Mouse (Mus musculus) c-Kit-positive CD71-positive TER-119-negative erythroid progenitor cells, embryonic 14.5 days (primary cell): ENCODE results near the gene Ube2dnl2.

Experiments
- DNase-seq: peaks from one replicate; pipeline ENCODE4 v3.0.0-alpha.2; 2013; ENCODE audit warnings: low read depth

The Ube2dnl2 gene

DNA sequence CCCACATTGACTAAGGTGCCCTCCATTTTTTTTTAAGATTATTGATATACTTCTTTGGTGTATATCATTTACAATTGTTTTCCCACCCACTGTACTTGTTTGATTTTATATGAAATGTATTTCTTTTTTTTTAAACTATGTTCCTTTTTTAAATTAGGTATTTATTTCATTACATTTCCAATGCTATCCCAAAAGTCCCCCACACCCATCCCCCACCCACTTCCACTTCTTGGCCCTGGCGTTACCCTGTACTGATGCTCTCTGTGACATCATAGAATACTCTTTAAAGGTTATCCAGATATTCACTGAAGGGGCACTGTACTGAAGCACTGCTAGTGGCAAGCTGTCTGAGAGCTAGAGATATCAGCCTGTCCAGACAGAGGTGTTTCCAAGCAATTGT is at the start of gene Ube2dnl2:
Gene Ube2dnl2, plus strand, starts transcription at position 301 of the 400 bp plus-strand sequence.
- no peak for DNase-seq

DNA sequence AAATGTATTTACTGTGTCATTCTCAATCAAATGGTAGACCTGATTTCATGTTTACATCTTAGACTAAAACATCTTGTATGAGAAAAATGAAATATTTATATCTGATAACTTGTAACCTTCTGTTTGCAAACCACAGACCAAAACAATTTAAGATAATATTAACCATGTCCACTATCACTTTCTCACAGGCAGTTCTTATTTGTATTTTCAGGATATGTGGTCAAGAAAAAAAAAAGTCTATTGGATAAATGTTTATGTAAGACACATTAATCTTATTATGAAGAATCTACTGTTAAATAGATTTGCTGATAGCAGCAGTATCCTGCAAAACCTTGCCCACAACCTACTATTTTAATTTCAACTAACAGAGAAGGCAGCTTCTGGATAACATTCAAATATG is 11.9 kb upstream of the Ube2dnl2 start:
- no peak for DNase-seq

DNA sequence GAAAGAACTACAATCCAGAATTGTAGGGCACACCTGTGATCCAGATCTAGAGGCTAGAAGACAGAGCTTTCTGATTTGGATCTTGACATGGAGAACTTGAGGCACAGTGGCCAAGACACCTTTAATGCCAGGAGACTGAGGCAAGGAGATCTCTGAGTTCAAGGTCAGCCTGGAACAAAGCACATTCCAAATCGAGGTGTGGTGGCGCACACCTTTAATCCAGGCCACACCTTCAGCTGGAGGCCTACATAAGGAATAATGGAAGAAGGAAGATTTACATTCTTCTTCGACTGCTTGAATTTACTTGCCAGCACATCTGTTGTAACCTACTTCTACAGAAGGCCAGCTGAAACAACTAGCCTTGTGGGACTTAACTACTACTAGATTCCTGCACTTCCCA is 9.9 kb upstream of the Ube2dnl2 start:
- no peak for DNase-seq

DNA sequence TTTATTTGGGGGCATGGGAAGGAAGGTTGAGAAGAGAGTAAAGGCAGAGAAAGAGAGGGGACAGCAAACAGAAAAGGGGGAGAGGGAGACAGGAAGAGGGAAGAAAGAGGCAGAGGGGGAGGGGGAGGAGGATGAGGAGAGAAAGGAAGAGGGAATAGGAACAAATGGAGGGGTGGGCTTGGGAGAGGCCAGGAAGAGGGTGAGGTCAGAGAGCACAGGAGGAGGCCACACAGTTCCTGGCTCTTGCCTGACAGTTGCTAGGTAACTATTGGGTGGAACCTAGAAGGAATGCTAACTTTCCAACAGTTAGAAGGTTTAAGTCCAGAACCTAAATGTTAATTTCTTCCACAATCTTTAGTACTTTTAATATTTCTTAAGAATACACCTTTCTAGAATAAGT is 4.0 kb upstream of the Ube2dnl2 start:
- no peak for DNase-seq

DNA sequence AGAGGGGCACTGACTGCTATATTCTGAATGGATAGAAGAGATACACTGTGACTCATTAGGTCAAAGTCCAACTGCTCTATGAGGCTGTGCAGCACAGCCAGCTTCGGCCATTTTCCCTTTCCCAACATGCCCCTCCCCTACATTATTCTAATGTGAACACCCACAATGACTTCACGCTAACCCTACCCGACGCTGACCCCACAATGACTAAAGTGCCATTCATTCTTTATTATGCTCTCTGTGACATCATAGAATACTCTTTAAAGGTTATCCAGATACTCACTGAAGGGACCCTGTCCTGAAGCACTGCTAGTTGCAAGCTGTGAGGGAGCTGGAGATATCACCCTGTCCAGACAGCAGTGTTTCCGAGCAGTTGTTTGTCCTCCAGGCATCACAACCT is 2.7 kb upstream of the Ube2dnl2 start, which contains the start of gene Ube2dnl1:
Gene Ube2dnl1, plus strand, starts transcription at position 301 of the 400 bp plus-strand sequence.
- no peak for DNase-seq

DNA sequence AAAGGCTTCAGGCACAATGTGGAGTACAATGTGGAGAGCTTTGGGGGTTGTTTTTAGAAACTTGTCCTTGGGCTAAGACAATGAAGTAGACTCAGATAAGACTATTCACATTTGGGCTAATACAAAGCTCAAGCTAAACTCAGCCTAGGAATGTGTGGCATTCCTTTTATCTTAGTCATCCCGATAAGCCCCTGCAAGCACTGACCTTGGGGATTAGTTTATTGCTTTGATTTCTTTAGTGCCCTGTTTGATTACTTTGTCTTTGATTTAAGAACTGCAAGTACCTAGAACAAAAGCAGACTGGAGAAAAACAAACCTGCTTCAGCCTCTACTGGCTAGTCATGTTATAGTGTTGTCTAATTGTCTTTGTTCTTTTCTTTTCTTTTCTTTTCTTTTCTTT is 47.7 kb downstream of the Ube2dnl2 start:
- DNase-seq, result no peak
